Mouse (Mus musculus) midbrain, embryonic 15.5 days (tissue): ENCODE measurements around the gene Cacng7. TPM values are rescaled to one million over a fixed set of nuclear protein-coding genes. Genes with fewer than 3 reads are reported as not detected.
"Not testable (repeated sequence)": the region's sequence is repeated elsewhere in the genome, so short reads cannot be mapped to it uniquely, and the experiment has no call there.

Source experiments
- ATAC-seq: fragments of 200-750 bp; cut with Nextera tagmentation; replicated peaks from 2 replicates; pipeline ENCODE4 v1.8.0; 2017; ENCODE audit warnings: moderate TSS enrichment
- H3K27ac ChIP-seq: fragments of 300-500 bp; sonication (generic); 2 replicates; pipeline ENCODE4 v1.5.1; 2015; ENCODE audit warnings: mild to moderate bottlenecking, inconsistent platforms
- H3K27me3 ChIP-seq: fragments of 300-500 bp; sonication (generic); replicated peaks from 2 replicates; pipeline ENCODE4 v1.6.1; 2015; ENCODE audit warnings: inconsistent platforms
- H3K36me3 ChIP-seq: fragments of 300-500 bp; sonication (generic); replicated peaks from 2 replicates; pipeline ENCODE4 v1.6.1; 2015; ENCODE audit warnings: inconsistent platforms
- H3K4me1 ChIP-seq: fragments of 300-500 bp; sonication (generic); 2 replicates; pipeline ENCODE4 v1.6.1; 2015; ENCODE audit warnings: inconsistent platforms
- H3K4me2 ChIP-seq: fragments of 300-500 bp; sonication (generic); 2 replicates; pipeline ENCODE4 v1.6.1; 2015; ENCODE audit warnings: inconsistent platforms, mild to moderate bottlenecking, moderate library complexity
- H3K4me3 ChIP-seq: fragments of 300-500 bp; sonication (generic); 2 replicates; pipeline ENCODE4 v1.5.1; 2015; ENCODE audit warnings: mild to moderate bottlenecking, inconsistent platforms
- H3K9ac ChIP-seq: fragments of 300-500 bp; sonication (generic); 2 replicates; pipeline ENCODE4 v1.6.1; 2015; ENCODE audit warnings: mild to moderate bottlenecking, inconsistent platforms
- H3K9me3 ChIP-seq: fragments of 300-500 bp; sonication (generic); 2 replicates; pipeline ENCODE4 v1.6.1; 2016; ENCODE audit warnings: inconsistent platforms
- WGBS: fragments of 180-500 bp; shearing (Covaris S2); methylation state at CpG from one replicate; pipeline ENCODE4 v1.1.7; 2015; ENCODE audit warnings: mixed read lengths; 5-methylcytosine and 5-hydroxymethylcytosine counted together
- polyA plus RNA-seq: library from polyadenylated mRNA; unstranded; fragments of >200 nt; fragmentation: Nextera tagmentation; extraction: Ambion mirVana; gene quantifications from 2 replicates; pipeline ENCODE4 v1.2.1, GENCODE M21; 2015

Cacng7 gene
- polyA plus RNA-seq, 1 experiment from 2014 or later: 4.0 TPM

DNA sequence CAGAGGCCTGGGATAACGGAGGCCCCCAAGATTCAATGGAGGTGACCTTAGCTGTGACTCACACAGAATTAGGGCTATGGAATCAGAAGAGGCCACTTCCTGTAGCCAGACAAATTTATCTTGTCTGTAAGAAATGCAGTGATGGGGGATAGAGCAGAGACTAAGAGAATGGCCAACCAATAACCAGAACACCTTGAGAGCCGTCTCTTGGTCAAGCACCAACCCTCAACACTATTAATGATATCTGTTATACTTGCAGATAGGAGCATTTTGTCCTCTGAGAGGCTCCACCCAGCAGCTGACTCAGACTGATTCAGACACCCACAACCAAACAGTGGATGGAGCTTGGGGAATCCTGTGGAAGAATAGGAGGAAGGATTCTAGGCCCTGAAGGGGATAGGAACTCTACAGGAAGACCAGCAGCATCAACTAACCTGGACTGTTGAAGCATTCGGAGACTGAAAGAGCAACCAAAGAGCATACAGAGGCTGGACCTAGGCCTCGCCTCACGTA is 52.1 kb downstream of the Cacng7 start:
- H3K4me1 ChIP-seq: peaks cover 22% of the 10 kb centered on the region
- WGBS: 94% methylated on average over 5 of the region's 5 CpGs
- H3K27ac ChIP-seq: no peak overlapping the region
- H3K27me3 ChIP-seq: no peaks in the 10 kb centered on the region
- H3K4me2 ChIP-seq: no peak overlapping the region
- H3K36me3 ChIP-seq: no peaks in the 10 kb centered on the region
- H3K4me3 ChIP-seq: no peak overlapping the region
- no peaks in the 10 kb centered on the region for H3K9me3 ChIP-seq
- H3K9ac ChIP-seq: no peak overlapping the region
- no peak for ATAC-seq

DNA sequence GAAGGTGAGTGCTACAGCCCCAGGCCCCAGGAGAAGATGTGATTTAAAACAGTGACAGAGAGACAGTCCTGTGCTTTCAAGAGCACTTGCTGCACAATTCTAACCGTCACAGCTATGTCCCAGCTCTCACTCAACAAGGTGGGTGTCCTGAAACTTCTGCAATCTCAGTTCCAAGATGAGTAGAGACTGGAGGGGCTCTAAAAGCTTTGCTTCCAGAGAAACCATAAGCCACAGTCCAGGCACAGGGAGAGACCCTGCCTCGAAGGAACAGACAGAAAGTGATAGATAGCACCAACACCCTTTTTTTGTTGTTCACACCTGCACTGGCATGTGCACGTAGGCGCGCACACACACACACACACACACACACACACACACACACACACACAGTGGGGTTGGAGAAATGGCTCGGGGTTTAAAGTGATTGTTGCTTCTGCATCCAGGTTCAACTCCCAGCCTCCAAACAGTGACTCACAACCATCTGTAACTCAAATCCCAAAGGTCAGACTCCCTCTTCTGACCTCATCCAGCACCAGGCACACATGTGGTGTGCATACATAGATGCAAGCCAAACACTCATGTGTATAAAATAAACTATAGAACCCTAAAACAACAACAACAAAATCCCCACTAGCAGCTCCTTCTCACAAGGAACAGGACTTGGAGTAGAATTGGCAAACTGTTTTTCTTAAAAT is 53.4 kb downstream of the Cacng7 start:
- Histone ChIP-seq H3K36me3 (no peaks in the 10 kb centered on the region), H3K4me1 (peaks cover 24% of the 10 kb centered on the region), H3K27ac (no peak overlapping the region), H3K9me3 (no peaks in the 10 kb centered on the region), H3K27me3 (no peaks in the 10 kb centered on the region), H3K4me3 (no peak overlapping the region), H3K4me2 (no peak overlapping the region), H3K9ac (no peak overlapping the region)
- no peak for ATAC-seq
- WGBS: 85% methylated on average over 6 of the region's 6 CpGs

DNA sequence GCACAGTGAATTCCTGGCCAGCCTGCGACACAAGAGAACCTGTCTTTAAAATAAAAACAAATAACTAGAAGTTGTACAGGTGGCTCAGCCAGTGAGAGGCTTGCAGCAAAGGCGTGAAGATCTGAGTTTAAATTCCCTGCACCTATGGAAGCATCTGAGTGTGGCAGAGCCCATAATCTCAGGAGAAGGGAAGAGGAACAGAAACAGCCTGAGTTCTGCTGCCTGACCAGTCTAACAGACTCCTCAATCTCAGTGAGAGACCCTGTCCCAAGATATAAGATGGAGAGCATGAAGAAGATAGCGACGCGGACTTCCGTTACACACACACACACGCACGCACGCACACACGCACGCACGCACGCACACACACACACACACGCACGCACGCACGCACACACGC is 55.0 kb downstream of the Cacng7 start:
- Histone ChIP-seq H3K9ac (no peak overlapping the region), H3K9me3 (no peaks in the 10 kb centered on the region), H3K4me2 (no peak overlapping the region), H3K36me3 (no peaks in the 10 kb centered on the region), H3K4me3 (no peak overlapping the region), H3K27ac (no peak overlapping the region), H3K27me3 (no peaks in the 10 kb centered on the region), H3K4me1 (peaks cover 39% of the 10 kb centered on the region)
- WGBS: 90% methylated on average over 18 of the region's 18 CpGs
- ATAC-seq: no peak

DNA sequence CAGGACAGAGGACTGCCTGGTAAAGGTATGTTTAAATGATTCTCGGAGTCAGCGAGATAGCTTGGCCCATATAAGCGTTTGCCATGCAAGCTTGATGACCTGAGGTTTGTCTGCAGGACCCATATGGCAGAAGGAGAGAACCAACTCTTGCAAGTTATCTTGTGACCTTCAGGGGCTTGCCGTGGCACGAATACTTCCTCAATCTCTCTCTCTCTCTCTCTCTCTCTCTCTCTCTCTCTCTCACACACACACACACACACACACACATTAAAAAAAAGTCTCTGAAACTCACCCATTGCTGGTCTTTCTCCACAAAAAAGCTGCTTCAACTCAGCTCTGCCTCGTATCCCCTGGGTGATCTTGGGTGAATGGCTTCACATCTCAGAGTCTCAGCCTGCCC is 56.1 kb downstream of the Cacng7 start:
- Histone ChIP-seq H3K9me3 (no peaks in the 10 kb centered on the region), H3K4me3 (peak overlapping the region; percentile 55; the same call in 1 of the 2 replicates), H3K4me1 (peaks cover 48% of the 10 kb centered on the region), H3K36me3 (no peaks in the 10 kb centered on the region), H3K27ac (no peak overlapping the region), H3K27me3 (no peaks in the 10 kb centered on the region), H3K4me2 (peak overlapping the region; percentile 72), H3K9ac (no peak overlapping the region)
- ATAC-seq: no peak
- WGBS: 59% methylated on average over 6 of the region's 6 CpGs

DNA sequence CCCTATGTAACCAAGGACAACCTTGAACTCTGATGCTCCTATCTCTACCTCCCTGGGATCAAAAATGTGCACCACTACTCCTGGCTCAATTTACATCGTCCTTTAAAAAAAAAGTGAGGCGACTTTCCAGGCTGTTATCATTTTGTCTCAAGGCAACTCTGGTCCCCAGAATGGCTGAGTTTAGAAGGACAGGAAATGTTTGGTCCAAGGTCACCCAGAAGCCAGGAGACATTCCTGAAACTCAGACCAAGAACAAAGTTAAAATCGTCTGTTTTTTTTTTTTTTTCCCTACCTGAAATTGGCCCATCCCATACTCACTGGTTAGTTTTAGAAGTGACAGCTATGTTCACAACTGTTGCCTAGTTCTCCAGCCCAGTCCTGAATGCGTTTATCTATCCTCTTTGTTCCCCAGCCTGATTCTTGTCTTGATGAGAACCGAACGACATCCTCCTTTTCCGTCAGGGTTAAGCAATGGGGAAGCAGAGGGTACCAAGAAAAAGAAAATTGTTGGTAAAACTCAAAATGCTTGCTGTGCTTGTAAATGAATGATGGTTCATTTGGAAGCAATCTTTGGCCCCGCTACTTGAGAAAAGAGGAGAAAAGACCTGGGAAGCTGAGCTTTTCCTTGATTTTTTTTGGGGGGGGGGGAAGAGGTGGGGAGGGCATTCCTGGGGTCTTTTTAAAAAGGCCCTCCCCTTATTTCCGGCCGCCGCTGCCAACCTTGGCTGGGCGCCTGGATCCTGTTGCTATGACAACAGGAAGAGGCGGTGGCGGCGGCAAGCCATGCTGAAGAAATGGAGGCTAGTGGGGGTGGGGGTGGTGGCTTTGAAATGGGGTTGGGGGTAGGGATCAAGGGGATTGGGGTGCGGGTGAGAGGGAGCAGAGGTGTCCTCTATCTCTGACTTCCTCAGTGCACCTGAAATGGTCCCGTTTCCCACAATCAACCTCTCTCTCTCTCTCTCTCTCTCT is 57.0 kb downstream of the Cacng7 start:
- Histone ChIP-seq H3K36me3 (peaks cover 8% of the 10 kb centered on the region), H3K4me2 (peak overlapping the region; percentile 72), H3K4me1 (peaks cover 50% of the 10 kb centered on the region), H3K27me3 (no peaks in the 10 kb centered on the region), H3K9me3 (no peaks in the 10 kb centered on the region), H3K9ac (peak overlapping the region; percentile 35; the same call in 1 of the 2 replicates), H3K27ac (peak overlapping the region; percentile 56), H3K4me3 (peak overlapping the region; percentile 55)
- peak; percentile 69 for ATAC-seq
- WGBS: 3% methylated on average over 16 of the region's 17 CpGs

DNA sequence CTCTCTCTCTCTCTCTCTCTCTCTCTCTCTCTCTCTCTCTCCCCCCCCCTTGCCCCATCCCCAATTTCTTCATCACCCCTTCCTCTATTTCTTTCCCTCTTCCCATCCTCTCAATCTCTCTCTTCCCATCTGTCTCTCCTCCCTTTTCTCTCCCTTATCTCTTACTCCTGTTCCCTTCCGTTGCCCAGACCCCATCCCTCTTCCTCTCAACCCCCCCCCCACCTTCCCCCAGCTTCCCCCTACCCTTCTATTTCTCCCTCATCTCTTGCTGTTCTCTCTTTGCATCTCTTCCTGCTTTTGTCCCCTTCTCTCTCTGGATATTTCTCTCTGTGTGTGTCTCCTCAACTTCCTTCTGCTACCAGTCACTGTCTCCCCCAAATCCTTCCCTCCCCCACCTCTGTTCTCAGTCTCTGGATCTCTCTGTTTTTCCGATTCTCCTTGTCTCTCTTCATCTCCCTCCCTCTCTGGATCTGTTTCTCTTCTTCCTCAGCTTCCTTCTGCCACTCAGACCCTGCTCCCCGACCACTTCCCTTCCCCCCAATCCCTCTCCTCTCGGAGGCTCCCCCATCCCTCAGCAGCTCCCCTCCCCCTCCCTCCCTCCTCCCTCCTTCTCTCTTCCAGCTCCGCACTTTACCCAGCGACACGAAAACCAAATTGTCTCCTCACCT is 57.8 kb downstream of the Cacng7 start, which contains the start of gene Cacng8:
TSS of gene Cacng8 (plus strand) at position 271 of the 668 bp plus-strand sequence.
- ATAC-seq: peak; percentile 51
- peaks cover 50% of the 10 kb centered on the region for H3K4me1 ChIP-seq
- H3K4me2 ChIP-seq: peak within 1 kb of the TSS; percentile 72
- WGBS: 2% methylated on average over 7 of the region's 7 CpGs
- H3K27ac ChIP-seq: peak within 1 kb of the TSS; percentile 63
- peak within 1 kb of the TSS; percentile 55 for H3K4me3 ChIP-seq
- peaks cover 9% of the 10 kb centered on the region for H3K36me3 ChIP-seq
- H3K27me3 ChIP-seq: no peaks in the 10 kb centered on the region
- H3K9me3 ChIP-seq: no peaks in the 10 kb centered on the region
- peak within 1 kb of the TSS; percentile 59 for H3K9ac ChIP-seq

DNA sequence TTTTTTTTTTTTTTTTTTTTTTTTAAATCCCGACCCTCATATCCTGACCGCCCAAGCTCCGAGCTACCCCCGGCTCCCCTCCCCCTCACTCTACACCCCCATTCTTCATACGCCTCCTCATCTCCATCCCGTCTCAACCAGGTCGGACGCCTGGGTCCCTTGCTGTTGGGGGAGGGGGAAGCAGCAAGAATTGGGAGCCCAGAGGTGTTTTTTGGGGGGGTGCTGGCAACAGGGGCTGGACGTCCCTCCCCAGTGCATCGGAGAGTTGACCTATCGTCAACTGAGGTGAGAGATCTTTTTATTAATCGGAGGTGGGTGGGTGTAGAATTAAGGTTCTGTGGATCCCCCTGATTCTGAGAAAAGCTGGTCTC is 58.3 kb downstream of the Cacng7 start:
- Histone ChIP-seq H3K4me3 (peak overlapping the region; percentile 55), H3K4me2 (peak overlapping the region; percentile 72), H3K9me3 (no peaks in the 10 kb centered on the region), H3K9ac (peak overlapping the region; percentile 59), H3K27me3 (no peaks in the 10 kb centered on the region), H3K36me3 (peaks cover 9% of the 10 kb centered on the region), H3K4me1 (peaks cover 50% of the 10 kb centered on the region), H3K27ac (peak overlapping the region; percentile 63)
- WGBS: 1% methylated on average over 12 of the region's 12 CpGs
- peak; percentile 44 for ATAC-seq

DNA sequence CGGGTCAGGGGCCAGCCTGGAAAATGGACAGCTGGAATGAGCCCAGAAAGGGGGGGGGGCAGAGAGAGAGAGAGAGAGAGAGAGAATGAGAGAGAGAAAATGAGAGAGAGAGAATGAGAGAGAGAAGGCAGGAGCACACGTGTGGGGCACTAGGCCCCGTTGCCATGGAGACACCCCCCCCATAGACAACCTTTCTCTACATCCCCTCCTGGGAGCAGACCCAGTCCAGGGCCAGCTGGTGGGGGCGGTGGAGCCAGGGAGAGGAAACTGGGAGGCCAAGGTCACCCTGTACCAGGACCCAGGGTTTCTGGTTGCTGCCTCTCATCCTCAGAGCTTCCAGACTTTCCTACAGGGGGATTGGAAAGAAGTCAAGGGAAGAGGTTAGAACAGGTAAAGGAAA is 59.1 kb downstream of the Cacng7 start:
- Histone ChIP-seq H3K4me3 (peak overlapping the region; percentile 55), H3K4me1 (peaks cover 49% of the 10 kb centered on the region), H3K36me3 (peaks cover 9% of the 10 kb centered on the region), H3K27me3 (no peaks in the 10 kb centered on the region), H3K4me2 (peak overlapping the region; percentile 72), H3K9me3 (no peaks in the 10 kb centered on the region), H3K27ac (peak overlapping the region; percentile 63; the same call in 1 of the 2 replicates), H3K9ac (peak overlapping the region; percentile 59; the same call in 1 of the 2 replicates)
- ATAC-seq: peak; percentile 40; the same call in 1 of the 2 replicates
- WGBS: 12% methylated on average over 4 of the region's 4 CpGs

- Histone ChIP-seq H3K4me3 (no peak overlapping the region), H3K27me3 (no peaks in the 10 kb centered on the region), H3K9me3 (no peaks in the 10 kb centered on the region), H3K27ac (no peak overlapping the region), H3K36me3 (peaks cover 9% of the 10 kb centered on the region), H3K4me1 (peaks cover 25% of the 10 kb centered on the region), H3K4me2 (peak overlapping the region; percentile 31), H3K9ac (no peak overlapping the region)
- no peak for ATAC-seq
- 43% methylated on average over 10 of the region's 10 CpGs for WGBS
Observed at GRCm38 (mm10) chr7:3397355-3397754, 64.6 kb downstream of the Cacng7 start.

DNA sequence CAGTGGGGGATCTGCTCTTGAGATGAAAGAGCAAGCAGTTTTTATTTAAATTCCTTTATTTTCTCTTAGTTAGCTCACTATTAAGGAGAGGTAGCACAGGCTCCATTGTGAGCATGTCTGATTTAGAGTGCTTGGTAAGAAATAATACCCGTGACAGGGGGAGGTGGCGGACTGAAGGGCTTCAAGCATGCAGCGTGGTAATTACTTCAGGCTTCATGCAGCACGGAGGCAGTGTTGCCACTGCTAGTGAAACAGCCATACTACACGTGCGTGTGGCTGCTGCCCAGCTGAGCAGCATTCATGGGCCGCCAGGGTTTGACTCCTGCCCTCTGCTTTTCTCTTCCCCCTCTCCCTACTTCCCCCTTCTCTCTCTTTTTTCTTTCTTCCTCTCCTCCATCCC is 65.0 kb downstream of the Cacng7 start:
- H3K27ac ChIP-seq: no peak overlapping the region
- H3K4me2 ChIP-seq: peak overlapping the region; percentile 31
- 11% methylated on average over 7 of the region's 7 CpGs for WGBS
- no peaks in the 10 kb centered on the region for H3K9me3 ChIP-seq
- H3K27me3 ChIP-seq: no peaks in the 10 kb centered on the region
- peaks cover 20% of the 10 kb centered on the region for H3K4me1 ChIP-seq
- no peak overlapping the region for H3K4me3 ChIP-seq
- ATAC-seq: peak; percentile 77
- no peak overlapping the region for H3K9ac ChIP-seq
- H3K36me3 ChIP-seq: peaks cover 10% of the 10 kb centered on the region

GRCm38 (mm10) chr7:3398363-3398762 is 65.6 kb downstream of the Cacng7 start:
- not testable (repeated sequence) for H3K4me3 ChIP-seq, H3K9ac ChIP-seq, H3K9me3 ChIP-seq, H3K4me2 ChIP-seq, ATAC-seq, H3K27ac ChIP-seq, H3K27me3 ChIP-seq
- WGBS: 95% methylated on average over 8 of the region's 8 CpGs
- peaks cover 16% of the 10 kb centered on the region for H3K4me1 ChIP-seq
- H3K36me3 ChIP-seq: peaks cover 15% of the 10 kb centered on the region

GRCm38 (mm10) chr7:3399937-3400336 is 67.2 kb downstream of the Cacng7 start:
- Histone ChIP-seq H3K4me3 (no peak overlapping the region), H3K4me2 (no peak overlapping the region), H3K9me3 (no peaks in the 10 kb centered on the region), H3K4me1 (peaks cover 10% of the 10 kb centered on the region), H3K27me3 (no peaks in the 10 kb centered on the region), H3K36me3 (peaks cover 6% of the 10 kb centered on the region), H3K9ac (no peak overlapping the region), H3K27ac (no peak overlapping the region)
- ATAC-seq: no peak
